Mouse (Mus musculus) cerebellum, adult 8-10 months (tissue): ENCODE measurements at regions not wholly inside any gene's neighbourhood (a gene's known extent, or its start where the extent isn't known, plus 50 kb on each side); places are given as distances from the start of the nearest gene placed in this dataset.

ENCODE experiments used
- DNase-seq: peaks from one replicate; pipeline ENCODE4 v3.0.0; 2022

- no peak for DNase-seq
These were observed 466.9 kb downstream of the Cd83 start for GRCm38 (mm10) chr13:44251503-44251902.

- no peak for DNase-seq
These were observed 467.9 kb downstream of the Cd83 start for GRCm38 (mm10) chr13:44252496-44252895.

DNA sequence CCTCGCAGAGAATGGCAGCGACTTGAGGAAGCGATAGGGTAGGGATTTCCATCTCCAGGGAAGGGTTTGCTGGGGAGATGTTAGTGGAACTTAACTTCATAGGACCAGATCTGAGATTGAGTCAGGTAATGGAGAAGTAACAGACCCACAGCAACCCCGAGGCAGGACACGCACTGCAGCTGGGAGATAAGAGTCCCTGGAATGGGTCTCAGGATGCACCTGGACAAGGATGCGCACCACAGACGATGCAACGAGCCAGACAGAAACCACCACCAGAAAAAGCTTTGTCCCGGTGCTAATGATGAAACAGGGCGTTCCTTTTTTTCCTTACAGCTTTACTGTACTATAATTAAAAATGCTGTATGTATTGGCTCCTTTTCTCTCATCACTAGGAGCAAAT, 470.9 kb upstream of the Jarid2 start:
- DNase-seq, result no peak

DNA sequence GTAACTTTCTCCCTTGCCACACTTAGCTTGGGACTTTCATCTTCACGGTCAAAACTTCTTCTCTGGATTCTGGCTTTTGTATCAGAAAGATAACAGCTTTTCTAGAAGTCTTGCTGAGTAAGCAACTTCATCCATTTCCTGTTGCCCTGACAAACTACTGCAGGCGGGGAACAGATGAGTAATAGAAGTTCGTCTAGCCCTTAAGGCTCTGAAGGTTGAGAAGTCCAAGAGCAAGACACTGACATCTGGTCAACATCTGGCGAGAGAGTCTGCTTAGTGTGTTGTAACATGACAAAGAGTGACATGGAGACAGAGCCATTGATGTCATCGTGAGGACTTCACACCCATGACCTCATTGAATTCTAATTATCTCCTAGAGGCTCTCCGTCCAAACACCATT, 469.2 kb upstream of the Jarid2 start:
- DNase-seq, result no peak

- no peak for DNase-seq
These were observed 468.5 kb upstream of the Jarid2 start for GRCm38 (mm10) chr13:44260637-44261333.

- no peak for DNase-seq
These were observed 456.3 kb upstream of the Jarid2 start for GRCm38 (mm10) chr13:44272746-44273524.

GRCm38 (mm10) chr13:44277952-44278351, 451.3 kb upstream of the Jarid2 start:
- DNase-seq, result no peak

DNA sequence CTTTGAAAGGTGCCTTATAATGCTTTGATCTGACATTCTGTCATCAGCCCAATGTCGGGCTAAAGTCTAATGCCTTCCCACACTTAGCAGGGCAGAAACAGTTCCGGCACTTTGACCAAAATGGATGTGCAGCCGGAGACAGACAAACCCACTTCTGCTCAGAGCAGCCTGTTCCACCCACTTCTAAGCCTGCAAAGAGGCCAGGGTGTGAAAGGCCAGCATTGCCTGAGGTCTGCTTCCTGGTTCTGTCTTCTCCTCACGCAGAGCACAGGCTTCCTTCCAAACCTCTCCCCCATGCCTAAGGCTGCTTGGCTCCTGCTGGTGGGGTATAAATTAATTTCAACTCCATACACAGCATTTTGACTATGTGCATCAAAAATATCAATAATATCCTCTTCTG, 450.2 kb upstream of the Jarid2 start:
- no peak for DNase-seq

- DNase-seq, result no peak
These were observed 449.0 kb upstream of the Jarid2 start for GRCm38 (mm10) chr13:44280296-44280695.

- no peak for DNase-seq
These were observed 447.5 kb upstream of the Jarid2 start for GRCm38 (mm10) chr13:44281796-44282195.

DNA sequence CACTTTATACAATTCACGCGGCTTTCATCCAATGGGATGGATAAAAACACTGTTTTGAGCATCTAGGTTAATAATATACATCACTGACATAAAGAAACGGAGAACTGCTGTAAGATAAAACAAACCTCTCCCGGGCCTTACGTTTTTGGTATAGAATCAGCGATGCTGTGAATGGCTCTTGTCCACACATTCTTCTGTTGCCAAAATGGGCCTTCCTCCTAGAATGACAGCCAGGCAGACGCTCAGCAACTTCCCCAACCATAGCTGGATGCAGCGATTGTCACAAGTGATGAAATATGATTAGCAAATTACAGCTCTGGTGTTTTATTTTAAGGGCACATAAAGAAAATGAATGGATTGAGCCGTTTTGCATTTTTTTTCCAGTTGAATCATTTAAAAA, 447.0 kb upstream of the Jarid2 start:
- no peak for DNase-seq

DNA sequence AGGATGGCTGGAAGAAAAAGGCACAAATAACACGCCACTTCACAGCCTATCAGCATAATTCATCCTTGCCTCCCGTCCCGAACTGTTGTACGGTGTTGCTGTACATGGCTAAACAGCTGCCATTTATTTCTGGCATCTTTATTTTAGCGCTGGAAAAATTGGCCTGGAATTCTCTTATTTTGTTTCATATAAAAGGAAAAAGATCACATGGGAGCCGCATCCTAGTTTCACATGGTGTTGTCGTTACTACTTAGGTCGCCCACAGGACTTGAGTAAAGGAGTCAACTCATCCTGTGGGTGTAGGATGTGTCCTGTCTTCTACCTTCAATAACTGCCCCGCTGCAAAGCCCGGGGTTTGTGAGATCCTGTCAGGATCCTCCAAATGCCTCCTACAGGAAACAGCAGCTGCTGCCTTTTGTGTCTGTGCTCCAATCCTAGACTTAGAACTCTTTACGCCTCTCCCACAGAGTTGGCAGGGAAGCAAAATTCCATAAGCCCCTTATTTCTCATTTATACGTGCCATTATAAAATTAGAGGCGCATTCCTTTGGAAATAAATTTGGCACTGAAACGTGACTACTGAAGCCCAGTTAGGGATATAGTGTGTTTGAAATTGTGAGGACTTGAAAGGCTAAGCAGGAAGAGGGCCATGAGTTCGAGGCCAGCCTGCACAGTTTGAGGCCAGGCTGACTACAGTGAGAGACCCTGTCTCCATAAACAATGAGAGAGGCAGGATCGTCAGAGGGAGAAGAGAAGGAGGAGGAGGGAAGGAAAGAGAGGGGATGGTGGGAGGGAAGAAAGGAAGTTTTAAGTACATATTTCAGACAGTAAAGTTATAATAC, 446.3 kb upstream of the Jarid2 start:
- no peak for DNase-seq

GRCm38 (mm10) chr13:44285881-44286280, 443.4 kb upstream of the Jarid2 start:
- DNase-seq, result no peak

DNA sequence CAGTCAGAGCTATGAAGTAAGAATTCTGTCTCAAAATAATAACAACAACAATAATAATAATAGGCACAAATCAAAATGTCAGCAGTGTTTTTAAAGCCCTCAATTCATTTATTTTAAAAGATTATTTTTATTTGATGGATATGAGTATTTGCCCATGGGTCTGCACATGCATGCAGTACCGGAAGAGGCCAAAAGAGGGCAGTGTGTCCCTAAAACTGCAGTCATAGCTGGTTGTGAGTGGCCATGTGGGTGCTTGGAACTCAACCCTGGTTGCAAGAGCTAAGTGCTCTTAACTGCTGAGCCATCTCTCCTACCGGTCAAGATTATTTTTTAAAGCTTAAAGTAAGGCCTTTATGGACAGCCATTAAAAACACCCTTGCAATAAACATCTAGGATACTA, 439.1 kb upstream of the Jarid2 start:
- DNase-seq, result no peak

DNA sequence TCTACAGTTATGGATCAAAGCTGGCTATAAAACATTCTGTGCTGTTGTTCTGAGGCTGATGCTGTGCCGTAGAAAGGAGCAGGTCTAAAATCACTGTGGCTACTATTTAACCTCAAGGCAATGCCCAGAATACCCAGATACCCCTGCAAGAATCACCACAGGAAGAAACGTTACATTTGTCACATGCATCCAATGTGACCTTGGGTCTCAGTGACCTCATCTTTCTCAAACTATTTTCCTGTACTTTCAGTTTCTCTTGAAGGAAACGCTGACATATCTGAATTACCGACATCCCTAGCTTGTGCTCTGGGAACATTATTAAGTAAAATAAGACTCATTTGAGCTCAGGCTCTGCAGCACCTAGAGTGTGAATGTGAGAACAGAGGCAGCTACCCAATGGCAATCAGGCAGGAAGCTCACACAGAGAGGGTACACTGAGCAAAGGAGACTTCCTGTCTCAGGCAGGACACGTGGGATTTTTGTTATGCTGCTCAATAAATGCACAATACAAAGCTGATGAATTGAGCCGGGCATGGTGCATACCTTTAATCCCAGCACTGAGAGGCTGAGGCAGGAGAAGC, 436.7 kb upstream of the Jarid2 start:
- no peak for DNase-seq

DNA sequence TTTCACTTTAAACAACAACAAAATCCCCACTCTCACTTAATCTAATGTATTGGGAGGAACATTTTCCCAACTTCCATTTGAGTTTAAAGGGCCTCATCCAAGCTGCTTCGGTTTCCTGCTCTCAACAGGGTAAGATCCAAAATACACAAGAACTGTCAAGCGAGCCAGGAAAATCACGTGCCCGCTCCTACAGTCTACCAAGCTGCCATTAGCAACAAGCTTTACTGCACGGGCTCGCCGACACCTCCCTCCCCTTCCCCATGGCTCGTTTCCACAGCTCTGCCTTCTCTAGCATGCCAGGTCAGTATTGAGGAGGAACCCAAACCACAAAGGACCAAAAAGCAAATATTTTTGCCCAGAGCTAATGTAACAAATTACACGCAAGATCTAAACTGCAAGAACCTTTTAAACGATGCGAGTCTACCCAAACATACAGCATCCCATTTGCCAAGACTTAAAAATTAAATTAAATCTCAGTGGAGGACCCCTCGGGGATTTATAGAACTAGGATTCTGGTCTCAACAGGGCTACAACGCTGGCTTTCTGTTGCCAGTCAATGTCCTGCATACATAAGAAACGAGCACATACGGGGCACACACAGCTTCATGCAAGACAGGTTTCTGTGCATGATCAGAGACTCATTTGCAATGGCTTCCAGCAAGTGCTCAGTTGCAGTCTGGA, 435.4 kb upstream of the Jarid2 start:
- peak; percentile 66 for DNase-seq

GRCm38 (mm10) chr13:44295621-44296020, 433.7 kb upstream of the Jarid2 start:
- DNase-seq, result no peak

DNA sequence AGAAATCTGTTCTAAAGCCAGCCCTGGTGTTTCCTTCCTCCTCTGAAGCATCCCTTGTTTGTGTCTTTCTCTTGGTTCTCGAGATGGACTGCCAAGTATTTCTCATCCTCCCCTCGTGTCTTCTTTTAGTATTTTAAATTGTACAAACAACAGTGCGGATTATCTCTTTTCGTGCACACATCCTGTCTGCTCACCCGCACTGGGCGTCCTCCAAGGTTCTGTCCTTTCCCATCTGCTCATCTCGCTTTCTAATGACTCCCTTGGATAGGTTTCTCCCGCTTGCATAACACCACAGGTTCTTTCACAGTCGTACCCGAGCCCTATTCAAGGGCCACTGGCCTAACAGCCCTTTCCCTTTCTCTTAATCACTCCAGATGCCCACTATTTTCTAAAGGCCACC, 428.7 kb upstream of the Jarid2 start:
- peak; percentile 85 for DNase-seq

DNA sequence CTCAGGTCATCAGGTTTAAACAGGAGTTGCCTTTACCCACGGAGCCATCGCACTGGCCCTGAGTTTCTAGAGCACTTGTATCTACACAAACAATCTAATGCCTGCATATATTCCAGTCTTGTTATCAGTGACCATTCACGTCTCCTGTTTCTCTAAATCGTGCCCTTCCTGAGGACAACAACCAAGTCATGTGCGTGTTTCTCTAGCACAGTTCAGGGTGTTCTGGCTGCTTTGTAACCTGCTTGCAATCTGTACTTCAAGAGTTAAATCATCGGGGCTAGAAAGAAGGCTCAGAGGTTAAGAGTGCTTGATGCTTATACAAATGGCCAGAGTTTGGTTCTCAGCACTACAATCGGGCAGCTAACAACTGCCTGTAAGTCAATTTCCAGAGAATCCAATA, 428.1 kb upstream of the Jarid2 start:
- DNase-seq, result peak; percentile 39

- DNase-seq, result peak; percentile 63
These were observed 427.3 kb upstream of the Jarid2 start for GRCm38 (mm10) chr13:44301936-44302335.

DNA sequence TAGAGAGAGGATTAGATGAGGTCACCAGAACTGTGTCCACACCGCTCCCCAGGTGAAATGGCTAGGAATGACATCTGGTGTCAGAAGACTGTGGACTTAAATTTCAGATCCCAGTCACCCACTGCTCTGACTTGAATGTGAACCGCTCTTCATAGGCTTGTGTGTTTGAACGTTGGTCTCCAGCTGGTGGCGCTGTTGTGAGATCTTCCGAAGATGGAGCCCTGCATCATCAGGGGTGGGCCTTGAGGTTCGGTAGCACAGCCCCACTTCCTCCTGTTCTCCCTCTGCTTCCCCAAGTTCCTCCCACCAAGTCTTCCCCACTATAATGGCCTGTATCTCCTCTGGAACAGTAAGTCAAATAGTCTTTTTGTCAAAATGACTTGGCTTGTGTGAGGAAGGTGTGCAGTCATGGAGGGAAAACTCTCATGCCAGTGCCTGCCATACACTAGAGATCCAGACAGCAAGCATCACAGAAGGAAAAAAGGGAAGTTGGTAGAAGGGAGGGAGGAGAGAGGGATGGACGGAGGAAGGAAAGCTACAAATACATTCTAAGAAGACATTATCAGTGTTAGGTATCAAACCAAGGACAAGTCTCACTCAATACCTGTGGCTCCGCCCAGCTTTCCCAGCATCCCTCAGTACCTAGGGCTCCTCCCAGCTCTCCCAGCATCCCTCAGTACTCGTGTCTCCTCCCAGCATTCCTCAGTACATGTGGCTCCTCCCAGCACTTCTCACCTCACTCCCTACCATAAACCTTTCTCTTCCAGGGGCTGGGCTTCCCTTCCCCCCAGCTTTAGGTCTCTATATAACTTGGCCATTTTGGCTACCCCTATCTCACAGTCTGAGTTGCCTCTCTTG, 423.9 kb upstream of the Jarid2 start:
- no peak for DNase-seq
